Mouse (Mus musculus) heart, postnatal 25 days (tissue): ENCODE data around the gene Chchd3. TPM values are rescaled to one million over a fixed set of nuclear protein-coding genes. Genes with fewer than 3 reads are reported as not detected.

Source experiments
- DNase-seq: peaks from one replicate; pipeline ENCODE4 v3.0.0; 2022; ENCODE audit warnings: low spot score
- intact Hi-C: fragments of 180-260 bp; cut with DNase I; formaldehyde crosslinking; loops from one replicate; pipeline ENCODE4 v1.15.1; 2025
- total RNA-seq, 2 experiments: library from RNA; stranded (reverse); gene quantifications; 2 replicates each; pipeline ENCODE4 v1.2.3; 2021

Gene Chchd3
- total RNA-seq, 2 experiments from 2014 or later: 549 to 559 TPM

DNA sequence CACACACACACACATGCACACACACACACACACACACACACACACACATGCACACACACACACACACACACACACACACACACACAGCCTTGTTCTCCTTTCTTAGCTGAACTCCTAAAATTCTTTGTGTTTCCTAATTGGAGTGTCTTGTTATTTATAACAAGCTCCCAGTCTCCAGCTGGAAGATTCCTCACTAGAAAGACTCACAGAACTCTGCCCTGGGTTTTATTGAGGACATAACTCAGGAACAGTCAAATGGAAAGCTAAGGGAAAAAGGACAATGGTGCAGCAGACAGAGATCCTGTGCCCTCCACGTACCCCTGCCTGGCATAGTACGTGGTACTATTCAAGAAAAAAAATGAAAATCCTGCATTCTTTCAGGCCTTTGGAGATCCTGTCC lies 312.7 kb downstream of the Chchd3 start:
- intact Hi-C loops: no loop called here
- DNase-seq: no peak

Other genes with a start within 250 kb of the Chchd3 start
- gene Exoc4, start 188.8 kb upstream of the Chchd3 start, total RNA-seq: 10 to 100 TPM; 37.7 to 38.8 TPM